Mouse (Mus musculus) cerebellum, adult 2 months (tissue): Measurements from ENCODE around the gene Dgkq. TPM values are rescaled to one million over a fixed set of nuclear protein-coding genes. Genes with fewer than 3 reads are reported as not detected.

Source experiments
- DNase-seq, 2 experiments: peaks; one replicate each; pipeline ENCODE4 v3.0.0; 2021
- H3K27ac ChIP-seq: fragments of 200-500 bp; 2 replicates; pipeline ENCODE4 v1.5.1; 2012; ENCODE audit warnings: low read length, control low read depth, inconsistent platforms; ENCODE audit not compliant: insufficient read depth
- H3K27me3 ChIP-seq: fragments of 200-500 bp; 2 replicates; pipeline ENCODE4 v1.6.1; 2012; ENCODE audit warnings: inconsistent platforms, mild to moderate bottlenecking, low read length, moderate library complexity; ENCODE audit not compliant: control insufficient read depth, insufficient read depth
- H3K4me1 ChIP-seq: fragments of 200-500 bp; 2 replicates; pipeline ENCODE4 v1.6.1; 2011; ENCODE audit warnings: low read length; ENCODE audit not compliant: control insufficient read depth, insufficient read depth
- H3K4me3 ChIP-seq: fragments of 200-500 bp; replicated peaks from 2 replicates; pipeline ENCODE3; 2011; ENCODE audit warnings: mild to moderate bottlenecking, low read depth, low read length, control low read depth; ENCODE audit not compliant: insufficient read depth
- CTCF ChIP-seq: fragments of 200-500 bp; IDR thresholded peaks from 2 replicates; pipeline ENCODE4 v1.5.1; 2011; ENCODE audit warnings: low read depth, mild to moderate bottlenecking, control low read depth, low read length, moderate library complexity, borderline replicate concordance; ENCODE audit not compliant: insufficient read depth
- POLR2A ChIP-seq: fragments of 200-500 bp; IDR thresholded peaks from 2 replicates; pipeline ENCODE4 v1.6.1; 2011; ENCODE audit warnings: low read length, control low read depth, borderline replicate concordance; ENCODE audit not compliant: insufficient read depth
- WGBS: fragments of 180-500 bp; shearing (Covaris S2); methylation state at CpG from one replicate; pipeline ENCODE4 v1.1.7; 2018; 5-methylcytosine and 5-hydroxymethylcytosine counted together
- polyA plus RNA-seq: library from polyadenylated mRNA; depleted of rRNA; stranded (reverse); fragments of >200 nt; gene quantifications from 2 replicates; pipeline ENCODE4 v1.2.3, GENCODE M21; 2012; rRNA removed

Gene Dgkq
- polyA plus RNA-seq, 1 experiment: 89.1 TPM

DNA sequence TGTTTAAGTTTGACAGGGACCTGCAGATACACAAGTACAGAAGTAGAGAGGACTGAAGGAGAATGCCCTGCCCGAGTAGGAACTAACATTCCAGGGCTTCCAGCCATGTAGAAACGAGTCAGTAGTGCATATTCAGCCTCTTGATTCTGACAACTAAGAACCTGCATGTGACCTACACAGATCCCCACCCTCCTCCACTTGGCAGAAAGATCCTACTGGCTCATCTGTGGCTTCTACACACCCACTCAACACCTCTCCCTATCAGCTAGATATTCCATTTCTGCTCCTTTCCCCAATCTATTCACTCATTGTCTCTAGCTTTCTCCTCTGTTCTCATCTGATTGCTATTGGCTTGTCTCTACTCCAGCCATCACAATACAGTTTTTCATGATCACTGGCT is 47.6 kb downstream of the Dgkq start:
- TF ChIP-seq CTCF: no peak
- no peak for TF ChIP-seq POLR2A
- DNase-seq: no peak
- Histone ChIP-seq H3K27ac (no peak overlapping the region), H3K4me1 (no peaks in the 10 kb centered on the region; the same call in 1 of the 2 replicates), H3K4me3 (no peak overlapping the region), H3K27me3 (no peaks in the 10 kb centered on the region)
- 53% methylated on average over 2 of the region's 2 CpGs for WGBS

DNA sequence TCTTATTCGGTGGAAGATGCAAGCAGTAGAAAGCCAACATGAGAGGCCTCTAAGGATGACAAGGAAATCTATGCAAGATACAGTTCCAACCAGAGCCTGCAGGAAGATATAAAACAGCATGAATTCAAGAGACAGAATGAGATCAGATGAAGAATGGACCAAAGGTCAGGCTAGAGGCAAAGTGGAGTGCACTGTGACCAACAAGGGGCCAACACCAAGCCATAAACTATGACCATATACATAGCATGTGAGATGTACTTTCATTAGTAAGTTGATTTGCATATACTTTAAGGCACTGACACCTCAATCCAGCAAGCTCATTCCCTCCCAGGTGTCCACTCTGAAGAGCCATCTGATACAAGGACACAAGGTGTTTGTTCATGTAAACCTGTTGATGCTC is 59.0 kb downstream of the Dgkq start:
- Histone ChIP-seq H3K27me3 (no peaks in the 10 kb centered on the region), H3K4me3 (no peak overlapping the region), H3K4me1 (no peaks in the 10 kb centered on the region), H3K27ac (no peak overlapping the region)
- TF ChIP-seq CTCF (no peak), POLR2A (no peak)
- no peak for DNase-seq
- WGBS: 95% methylated on average over 1 of the region's 1 CpGs

DNA sequence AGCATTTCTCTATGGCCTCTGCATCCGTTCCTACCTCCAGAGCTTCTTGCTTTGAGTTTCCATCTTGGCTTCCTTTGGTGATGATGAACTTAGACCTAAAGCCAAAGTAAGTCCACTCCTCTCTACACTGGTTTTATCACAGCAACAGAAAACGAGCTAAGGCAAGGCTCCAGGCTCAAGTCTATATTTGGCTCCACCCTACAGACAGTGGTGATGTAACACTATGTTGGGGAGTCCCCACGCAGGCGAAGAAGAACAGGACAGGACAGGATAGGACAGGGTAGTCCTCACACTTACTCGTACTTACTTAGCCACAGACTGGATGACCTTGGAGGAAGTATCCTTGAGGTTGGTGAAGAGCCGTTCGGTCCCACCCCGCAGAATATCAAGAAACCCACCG is 66.9 kb downstream of the Dgkq start:
- Histone ChIP-seq H3K27ac (no peak overlapping the region), H3K4me1 (no peaks in the 10 kb centered on the region), H3K4me3 (no peak overlapping the region), H3K27me3 (no peaks in the 10 kb centered on the region)
- no peak for DNase-seq
- no peak for TF ChIP-seq CTCF
- no peak for TF ChIP-seq POLR2A
- WGBS: 93% methylated on average over 9 of the region's 9 CpGs

DNA sequence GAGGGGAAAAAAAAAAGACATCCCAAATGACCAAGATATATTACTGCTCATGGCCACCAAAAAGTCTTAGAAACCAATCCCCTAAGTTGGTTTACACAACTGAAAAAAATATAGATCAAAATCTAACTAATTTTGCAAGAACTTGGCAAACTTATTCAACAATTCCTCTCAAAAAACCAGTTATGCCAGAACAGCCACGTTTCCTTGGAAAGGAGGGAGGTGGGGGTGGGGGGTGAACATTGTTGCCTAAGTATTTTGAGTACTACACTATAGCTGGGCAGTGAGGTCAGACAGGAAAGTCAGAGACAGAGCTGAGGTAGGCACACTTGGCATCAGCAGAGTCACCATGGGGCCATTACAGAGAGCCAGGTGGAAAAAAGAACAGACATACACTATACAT is 69.5 kb downstream of the Dgkq start:
- no peaks in the 10 kb centered on the region for H3K4me1 ChIP-seq
- DNase-seq: no peak
- no peaks in the 10 kb centered on the region for H3K27me3 ChIP-seq
- H3K27ac ChIP-seq: no peak overlapping the region
- H3K4me3 ChIP-seq: no peak overlapping the region
- 61% methylated on average over 1 of the region's 1 CpGs for whole genome bisulfite sequencing
- TF ChIP-seq POLR2A (no peak), CTCF (no peak)

Other genes starting within 250 kb of the Dgkq start
- 352 and 395 TPM in 2 replicates for gene Atp5k, start 235.2 kb downstream of the Dgkq start, polyA plus RNA-seq
- 1.4 TPM in 2 replicates for gene Mfsd7a, start 220.8 kb downstream of the Dgkq start, polyA plus RNA-seq
- gene Pcgf3, start 208.4 kb downstream of the Dgkq start, polyA plus RNA-seq: 14.7 and 14.9 TPM in 2 replicates
- gene Cplx1, start 119.6 kb downstream of the Dgkq start, polyA plus RNA-seq: 459 and 564 TPM in 2 replicates
- 89.9 and 91.6 TPM in 2 replicates for gene Gak, start 39.9 kb downstream of the Dgkq start, polyA plus RNA-seq
- gene Tmem175, start 39.9 kb downstream of the Dgkq start, polyA plus RNA-seq: 50.8 and 52.4 TPM in 2 replicates
- 29.0 and 37.8 TPM in 2 replicates for gene Idua, start 9.3 kb downstream of the Dgkq start, polyA plus RNA-seq
- 1.7 and 1.9 TPM in 2 replicates for gene Slc26a1, start 5.9 kb upstream of the Dgkq start, polyA plus RNA-seq
- 30.6 and 35.8 TPM in 2 replicates for gene Fgfrl1, start 22.7 kb upstream of the Dgkq start, polyA plus RNA-seq
- not detected in 2 replicates for gene Rnf212, start 105.3 kb upstream of the Dgkq start, polyA plus RNA-seq
- not detected in 2 replicates for gene Tmed11, start 125.7 kb upstream of the Dgkq start, polyA plus RNA-seq
- gene Vmn2r8, start 139.2 kb upstream of the Dgkq start, polyA plus RNA-seq: not detected in 2 replicates
- not detected in 2 replicates for gene Vmn2r9, start 182.9 kb upstream of the Dgkq start, polyA plus RNA-seq